In the genomic region with DNA sequence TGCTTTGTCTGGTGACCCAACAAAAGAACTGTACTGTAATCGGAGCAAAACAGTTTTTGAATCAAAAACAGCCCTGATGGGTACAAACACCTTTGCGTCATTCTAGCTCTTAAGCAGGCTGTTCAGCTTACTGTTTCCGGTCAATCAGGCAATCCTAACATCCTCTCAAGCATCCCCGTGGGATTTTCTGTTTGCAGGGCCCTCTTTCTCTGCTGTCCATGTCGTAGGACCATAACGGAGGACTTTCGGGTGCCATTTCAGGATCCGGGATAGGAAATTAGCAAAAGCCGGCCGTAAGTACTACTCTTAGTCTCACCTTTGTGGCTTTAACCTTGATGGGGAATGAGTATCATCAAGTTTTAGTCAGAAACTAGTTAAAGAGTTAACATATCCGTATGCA, we compare ENCODE assay signal across 11 mouse cellular contexts. TPM values are rescaled to one million over a fixed set of nuclear protein-coding genes. Genes with fewer than 3 reads are reported as not detected.
A peak's percentile ranks its signal among the peaks of the same experiment; 100 is the strongest.
DNase-seq lines count a peak whose midpoint lies in the region; ATAC-seq and TF ChIP-seq lines count a peak whose summit lies in the region.
"Had no signal": no experiment of that assay in that cellular context is flagged by ENCODE, and none has a peak within 500 bp of the region (broad histone marks: within the 10 kb centered on the region; RNA-seq: fewer than 3 reads in every experiment).

No protein-coding gene starts in this region.

- no peaks in the 10 kb centered on the region for H3K27me3 ChIP-seq in forebrain, postnatal 0 days (ENCODE audit: insufficient read depth, low read length)
- no peaks in the 10 kb centered on the region for H3K27me3 ChIP-seq in forebrain, embryonic 15.5 days
- H3K27me3 ChIP-seq in lung, postnatal 0 days (replicated peaks; ENCODE audit: insufficient read depth, low read length), result no peaks in the 10 kb centered on the region
- H3K27me3 ChIP-seq in stomach, embryonic 14.5 days (ENCODE audit: control insufficient read depth, insufficient read depth, low read length), result no peaks in the 10 kb centered on the region
- H3K27me3 ChIP-seq: limb, embryonic 15.5 days had no signal

- ATAC-seq in forebrain, postnatal 0 days, result no peak
- no peak for ATAC-seq in forebrain, embryonic 15.5 days (replicated peaks)
- no peak for ATAC-seq in lung, postnatal 0 days
- no peak for ATAC-seq in stomach, embryonic 14.5 days (ENCODE audit: insufficient number of reproducible peaks, insufficient read depth, low FRiP score, low read depth)

- no peak for TF ChIP-seq EP300 in lung, postnatal 0 days (IDR thresholded peaks at IDR 0.05)

- no peaks in the 10 kb centered on the region for H3K9me3 ChIP-seq in forebrain, postnatal 0 days (ENCODE audit: low read length)
- no peaks in the 10 kb centered on the region for H3K9me3 ChIP-seq in forebrain, embryonic 15.5 days
- H3K9me3 ChIP-seq in lung, postnatal 0 days (ENCODE audit: low read length), result no peaks in the 10 kb centered on the region
- no peaks in the 10 kb centered on the region for H3K9me3 ChIP-seq in stomach, embryonic 14.5 days (ENCODE audit: control insufficient read depth, low read depth, low read length)
- H3K9me3 ChIP-seq: limb, embryonic 15.5 days had no signal

- H3K4me1 ChIP-seq in forebrain, postnatal 0 days (ENCODE audit: insufficient read depth), result peaks cover 8% of the 10 kb centered on the region; the same call in 1 of the 2 replicates
- peaks cover 7% of the 10 kb centered on the region for H3K4me1 ChIP-seq in forebrain, embryonic 15.5 days
- peaks cover 2% of the 10 kb centered on the region; the same call in 1 of the 2 replicates for H3K4me1 ChIP-seq in lung, postnatal 0 days (ENCODE audit: insufficient read depth, low read depth, low read length)
- H3K4me1 ChIP-seq in stomach, embryonic 14.5 days (ENCODE audit: control insufficient read depth, insufficient read depth, low read length), result no peaks in the 10 kb centered on the region

- H3K36me3 ChIP-seq in forebrain, postnatal 0 days (ENCODE audit: insufficient read depth), result no peaks in the 10 kb centered on the region
- H3K36me3 ChIP-seq in forebrain, embryonic 15.5 days, result no peaks in the 10 kb centered on the region
- H3K36me3 ChIP-seq in lung, postnatal 0 days (ENCODE audit: insufficient read depth, low read length), result no peaks in the 10 kb centered on the region
- H3K36me3 ChIP-seq in stomach, embryonic 14.5 days (ENCODE audit: control insufficient read depth, insufficient read depth, low read length), result no peaks in the 10 kb centered on the region
- H3K36me3 ChIP-seq: limb, embryonic 15.5 days had no signal

- DNase-seq in forebrain, postnatal 0 days, result no peak
- DNase-seq in lung, postnatal 0 days (ENCODE audit: low spot score), result no peak
- DNase-seq in lung, adult 18-20 months, result no peak
- peak; percentile 22 to 30 for DNase-seq in heart, postnatal 10 days
- DNase-seq in right cerebral cortex, adult 18-20 months, result no peak
- DNase-seq in Muller cell, postnatal 12 days (ENCODE audit: inconsistent ontology term), result no peak
- DNase-seq: cerebellum, postnatal 14 days; kidney, adult 8-10 months had no signal

- no peak overlapping the region for H3K27ac ChIP-seq in forebrain, postnatal 0 days (ENCODE audit: low read depth, low read length)
- no peak overlapping the region for H3K27ac ChIP-seq in forebrain, embryonic 15.5 days (replicated peaks)
- H3K27ac ChIP-seq in lung, postnatal 0 days (ENCODE audit: low read length), result 0 out of 2 replicates have a peak overlapping the region, but pooled peaks have one; percentile 88
- H3K27ac ChIP-seq in stomach, embryonic 14.5 days (ENCODE audit: low read length), result peak overlapping the region; percentile 79; the same call in 1 of the 2 replicates

- WGBS in forebrain, postnatal 0 days, result 84% methylated on average over 11 of the region's 11 CpGs
- WGBS in forebrain, embryonic 15.5 days, result 78% methylated on average over 11 of the region's 11 CpGs
- 79% methylated on average over 11 of the region's 11 CpGs for WGBS in lung, postnatal 0 days
- WGBS in stomach, embryonic 14.5 days, result 80% methylated on average over 11 of the region's 11 CpGs

- H3K4me2 ChIP-seq in forebrain, postnatal 0 days (ENCODE audit: low read depth), result peak overlapping the region; percentile 72; the same call in 1 of the 2 replicates
- H3K4me2 ChIP-seq in forebrain, embryonic 15.5 days (replicated peaks), result no peak overlapping the region
- H3K4me2 ChIP-seq in lung, postnatal 0 days (replicated peaks; ENCODE audit: low read depth, low read length), result peak overlapping the region; percentile 71
- no peak overlapping the region; the same call in 1 of the 2 replicates for H3K4me2 ChIP-seq in stomach, embryonic 14.5 days (replicated peaks; ENCODE audit: low read depth, low read length)

- no peak for TF ChIP-seq CTCF in forebrain, postnatal 0 days (IDR thresholded peaks at IDR 0.05; ENCODE audit: low read depth)
- no peak for TF ChIP-seq CTCF in lung, postnatal 0 days (IDR thresholded peaks at IDR 0.05)

- no peak overlapping the region for H3K4me3 ChIP-seq in forebrain, postnatal 0 days (ENCODE audit: low read depth, low read length)
- H3K4me3 ChIP-seq in forebrain, embryonic 15.5 days, result no peak overlapping the region
- H3K4me3 ChIP-seq in lung, postnatal 0 days (ENCODE audit: low read depth, low read length), result no peak overlapping the region
- no peak overlapping the region for H3K4me3 ChIP-seq in stomach, embryonic 14.5 days (ENCODE audit: low read depth, low read length)

- intact Hi-C loops in heart, postnatal 10 days (cut with DNase I), result loop anchor here (2.0 to 10.0 kb wide), 2 partner anchors 99 to 307 kb away; a partner anchor contains a TSS

- H3K9ac ChIP-seq in forebrain, postnatal 0 days, result 0 out of 2 replicates have a peak overlapping the region, but pooled peaks have one; percentile 64
- H3K9ac ChIP-seq in forebrain, embryonic 15.5 days (replicated peaks), result no peak overlapping the region
- H3K9ac ChIP-seq in lung, postnatal 0 days (replicated peaks; ENCODE audit: low read depth), result peak overlapping the region; percentile 69; the same call in 1 of the 2 replicates
- no peak overlapping the region for H3K9ac ChIP-seq in stomach, embryonic 14.5 days (replicated peaks; ENCODE audit: low read depth, low read length)

RNA-seq across cellular contexts. Expression of a gene that starts 4.8 kb away (rescaled TPM):
- total RNA-seq in forebrain, postnatal 0 days (2014; rRNA removed), result 51.8 and 54.0 TPM in 2 replicates
- polyA plus RNA-seq in forebrain, postnatal 0 days (2015; fragmentation: Nextera tagmentation; extraction: Ambion mirVana), result 42.2 and 45.6 TPM in 2 replicates
- polyA plus RNA-seq in forebrain, embryonic 15.5 days (2015; fragmentation: Nextera tagmentation; extraction: Ambion mirVana), result 94.1 and 98.8 TPM in 2 replicates
- 46.3 and 54.3 TPM in 2 replicates for polyA plus RNA-seq in lung, postnatal 0 days (2015; fragmentation: Nextera tagmentation; extraction: Ambion mirVana)
- total RNA-seq in heart, postnatal 10 days (2021), result 10 to 100 TPM; 38.9 to 39.0 TPM
- polyA plus RNA-seq in stomach, embryonic 14.5 days (2014; fragmentation: Nextera tagmentation; extraction: Ambion mirVana), result 81.3 and 85.7 TPM in 2 replicates

RNA-seq across cellular contexts. Expression of a gene that starts 33.5 kb away (rescaled TPM):
- 2.3 and 4.7 TPM in 2 replicates for total RNA-seq in forebrain, postnatal 0 days (2014; rRNA removed)
- polyA plus RNA-seq in forebrain, postnatal 0 days (2015; fragmentation: Nextera tagmentation; extraction: Ambion mirVana), result 0.83 and 1.5 TPM in 2 replicates
- polyA plus RNA-seq in forebrain, embryonic 15.5 days (2015; fragmentation: Nextera tagmentation; extraction: Ambion mirVana), result 2.8 and 3.5 TPM in 2 replicates
- 0.87 TPM in 2 replicates for polyA plus RNA-seq in lung, postnatal 0 days (2015; fragmentation: Nextera tagmentation; extraction: Ambion mirVana)
- total RNA-seq in heart, postnatal 10 days (2021), result under 1 TPM; 0.36 to 0.89 TPM
- polyA plus RNA-seq in stomach, embryonic 14.5 days (2014; fragmentation: Nextera tagmentation; extraction: Ambion mirVana), result 2.3 and 3.1 TPM in 2 replicates

RNA-seq across cellular contexts. Expression of a gene that starts 44.7 kb away (rescaled TPM):
- total RNA-seq in forebrain, postnatal 0 days (2014; rRNA removed), result 10.4 and 11.5 TPM in 2 replicates
- 7.2 and 8.1 TPM in 2 replicates for polyA plus RNA-seq in forebrain, postnatal 0 days (2015; fragmentation: Nextera tagmentation; extraction: Ambion mirVana)
- 16.4 and 16.7 TPM in 2 replicates for polyA plus RNA-seq in forebrain, embryonic 15.5 days (2015; fragmentation: Nextera tagmentation; extraction: Ambion mirVana)
- 6.4 and 6.8 TPM in 2 replicates for polyA plus RNA-seq in lung, postnatal 0 days (2015; fragmentation: Nextera tagmentation; extraction: Ambion mirVana)
- total RNA-seq in heart, postnatal 10 days (2021), result 1 to 10 TPM; 6.3 to 7.1 TPM
- polyA plus RNA-seq in stomach, embryonic 14.5 days (2014; fragmentation: Nextera tagmentation; extraction: Ambion mirVana), result 11.5 and 12.3 TPM in 2 replicates

RNA-seq across cellular contexts. Expression of a gene that starts 46.2 kb away (rescaled TPM):
- 25.2 and 27.1 TPM in 2 replicates for total RNA-seq in forebrain, postnatal 0 days (2014; rRNA removed)
- polyA plus RNA-seq in forebrain, postnatal 0 days (2015; fragmentation: Nextera tagmentation; extraction: Ambion mirVana), result 10.9 and 16.7 TPM in 2 replicates
- 19.3 and 20.8 TPM in 2 replicates for polyA plus RNA-seq in forebrain, embryonic 15.5 days (2015; fragmentation: Nextera tagmentation; extraction: Ambion mirVana)
- 30.2 and 33.0 TPM in 2 replicates for polyA plus RNA-seq in lung, postnatal 0 days (2015; fragmentation: Nextera tagmentation; extraction: Ambion mirVana)
- total RNA-seq in heart, postnatal 10 days (2021), result 10 to 100 TPM; 20.6 to 22.4 TPM
- polyA plus RNA-seq in stomach, embryonic 14.5 days (2014; fragmentation: Nextera tagmentation; extraction: Ambion mirVana), result 32.6 and 35.8 TPM in 2 replicates

Comparison
In these comparisons a context has a peak if more than half of its experiments do, and no peak if none do; other contexts are left out.
1. H3K4me2 ChIP-seq: peak in forebrain, postnatal 0 days (single experiment) and lung, postnatal 0 days (single experiment); none in forebrain, embryonic 15.5 days (single experiment) and stomach, embryonic 14.5 days (single experiment).
2. H3K9ac ChIP-seq: peak in forebrain, postnatal 0 days (single experiment) and lung, postnatal 0 days (single experiment); none in forebrain, embryonic 15.5 days (single experiment) and stomach, embryonic 14.5 days (single experiment).
3. DNase-seq: peak in heart, postnatal 10 days (2 of 2); none in forebrain, postnatal 0 days (single experiment), lung, postnatal 0 days (single experiment), lung, adult 18-20 months (0 of 2), right cerebral cortex, adult 18-20 months (single experiment) and Muller cell, postnatal 12 days (single experiment).
4. H3K27ac ChIP-seq: peak in lung, postnatal 0 days (single experiment) and stomach, embryonic 14.5 days (single experiment); none in forebrain, postnatal 0 days (single experiment) and forebrain, embryonic 15.5 days (single experiment).